ENCODE assay signal across 8 mouse cellular contexts in the genomic region with DNA sequence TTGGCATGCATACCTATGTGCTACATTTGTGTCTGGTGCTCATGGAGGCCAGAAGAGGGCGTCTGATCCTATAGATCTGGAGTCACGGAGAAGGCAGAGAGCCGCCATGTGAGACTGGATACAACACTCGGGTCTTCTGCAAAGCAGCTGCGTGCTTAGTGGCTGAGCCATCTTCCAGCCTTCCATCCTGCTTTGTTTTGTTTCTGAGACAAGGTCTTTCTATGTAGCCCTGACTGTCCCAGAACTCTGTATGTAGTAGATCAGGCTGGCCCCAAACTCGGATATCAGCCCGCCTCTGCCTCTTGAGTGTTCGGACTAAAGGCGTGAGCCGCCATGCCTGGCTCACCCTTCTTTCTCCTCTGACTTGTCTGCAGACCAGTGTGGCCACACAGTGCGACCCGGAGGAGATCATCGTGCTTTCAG. TPM values are rescaled to one million over a fixed set of nuclear protein-coding genes. Genes with fewer than 3 reads are reported as not detected.
DNase-seq lines count a peak whose midpoint lies in the region; ATAC-seq and TF ChIP-seq lines count a peak whose summit lies in the region.

No protein-coding gene starts in this region.

- no peak overlapping the region for H3ac ChIP-seq in myocyte (ENCODE audit: control insufficient read depth, insufficient read length)

- TF ChIP-seq POLR2A in myocyte (IDR thresholded peaks at IDR 0.05; ENCODE audit: insufficient read length, low read depth) = no peak

- peaks cover 53% of the 10 kb centered on the region for H3K36me3 ChIP-seq in liver, embryonic 11.5 days (ENCODE audit: control insufficient read depth, insufficient read depth, low read length)
- H3K36me3 ChIP-seq in embryonic facial prominence, embryonic 10.5 days (replicated peaks) = peaks cover 69% of the 10 kb centered on the region
- peaks cover 21% of the 10 kb centered on the region for H3K36me3 ChIP-seq in hindbrain, embryonic 16.5 days (ENCODE audit: control insufficient read depth, insufficient read depth, low read length)
- H3K36me3 ChIP-seq in myocyte (ENCODE audit: control insufficient read depth, insufficient read depth) = peaks cover 11% of the 10 kb centered on the region

- H3K27me3 ChIP-seq in liver, embryonic 11.5 days (replicated peaks; ENCODE audit: control insufficient read depth, insufficient read depth, low read length) = no peaks in the 10 kb centered on the region
- peaks cover 10% of the 10 kb centered on the region; the same call in 1 of the 2 replicates for H3K27me3 ChIP-seq in embryonic facial prominence, embryonic 10.5 days (replicated peaks; ENCODE audit: low read depth, poor library complexity, severe bottlenecking)
- H3K27me3 ChIP-seq in hindbrain, embryonic 16.5 days (replicated peaks; ENCODE audit: control insufficient read depth, insufficient read depth, low read length) = 0 out of 2 replicates have a peak, but pooled peaks cover 3% of the 10 kb centered on the region
- H3K27me3 ChIP-seq in myocyte (ENCODE audit: control insufficient read depth, insufficient read depth, insufficient read length) = no peaks in the 10 kb centered on the region

- 66% methylated on average over 13 of the region's 13 CpGs for WGBS in liver, embryonic 11.5 days
- 71% methylated on average over 13 of the region's 13 CpGs for WGBS in embryonic facial prominence, embryonic 10.5 days
- WGBS in hindbrain, embryonic 16.5 days = 66% methylated on average over 13 of the region's 13 CpGs

- H3K4me2 ChIP-seq in liver, embryonic 11.5 days = peak overlapping the region; percentile 76
- H3K4me2 ChIP-seq in hindbrain, embryonic 16.5 days (ENCODE audit: low read length) = peak overlapping the region; percentile 57
- peak overlapping the region; percentile 61 for H3K4me2 ChIP-seq in myocyte (ENCODE audit: low read depth)

- peaks cover 34% of the 10 kb centered on the region for H3K4me1 ChIP-seq in liver, embryonic 11.5 days (replicated peaks; ENCODE audit: control insufficient read depth, insufficient read depth, low read length)
- H3K4me1 ChIP-seq in embryonic facial prominence, embryonic 10.5 days = peaks cover 76% of the 10 kb centered on the region
- H3K4me1 ChIP-seq in hindbrain, embryonic 16.5 days (ENCODE audit: control insufficient read depth, insufficient read depth, low read depth, low read length) = peaks cover 31% of the 10 kb centered on the region

- H3K9me3 ChIP-seq in liver, embryonic 11.5 days (ENCODE audit: control insufficient read depth, low read length) = 0 out of 2 replicates have a peak, but pooled peaks cover 2% of the 10 kb centered on the region
- no peaks in the 10 kb centered on the region for H3K9me3 ChIP-seq in embryonic facial prominence, embryonic 10.5 days
- no peaks in the 10 kb centered on the region for H3K9me3 ChIP-seq in hindbrain, embryonic 16.5 days (ENCODE audit: control insufficient read depth, low read length)

- H3K4me3 ChIP-seq in liver, embryonic 11.5 days (ENCODE audit: low read depth, low read length) = peak overlapping the region; percentile 66
- H3K4me3 ChIP-seq in embryonic facial prominence, embryonic 10.5 days = peak overlapping the region; percentile 73
- no peak overlapping the region; the same call in 1 of the 2 replicates for H3K4me3 ChIP-seq in hindbrain, embryonic 16.5 days (ENCODE audit: low read length)
- H3K4me3 ChIP-seq in myocyte = peak overlapping the region; percentile 41

- peak overlapping the region; percentile 30; the same call in 1 of the 2 replicates for H3K27ac ChIP-seq in liver, embryonic 11.5 days (ENCODE audit: low read depth, low read length)
- H3K27ac ChIP-seq in embryonic facial prominence, embryonic 10.5 days (replicated peaks) = no peak overlapping the region
- no peak overlapping the region for H3K27ac ChIP-seq in hindbrain, embryonic 16.5 days (ENCODE audit: low read depth, low read length)

- no peak for ATAC-seq in liver, embryonic 11.5 days (replicated peaks; ENCODE audit: low FRiP score)
- no peak for ATAC-seq in hindbrain, embryonic 16.5 days

- H3K79me2 ChIP-seq in myocyte (ENCODE audit: control insufficient read depth, insufficient read depth) = peaks cover 14% of the 10 kb centered on the region

- no peak for DNase-seq in liver, embryonic 11.5 days (ENCODE audit: low spot score)
- DNase-seq in liver = no peak
- DNase-seq in embryonic facial prominence, embryonic 10.5 days (ENCODE audit: low spot score) = no peak
- DNase-seq in urinary bladder, adult 2 months (ENCODE audit: low spot score) = no peak
- DNase-seq in urinary bladder, postnatal 4 days (ENCODE audit: low spot score in 2 of 2) = no peak
- no peak for DNase-seq in right cerebral cortex, adult 2 months (ENCODE audit: low spot score in 2 of 2)

- peak overlapping the region; percentile 31 for H3K9ac ChIP-seq in liver, embryonic 11.5 days (ENCODE audit: low read depth, low read length)
- no peak overlapping the region for H3K9ac ChIP-seq in hindbrain, embryonic 16.5 days (ENCODE audit: low read depth, low read length)

TF ChIP-seq in myocyte, 11 proteins besides CTCF, POLR2A, EP300 and RAD21:
- TF ChIP-seq TCF3 (IDR thresholded peaks at IDR 0.05; ENCODE audit: insufficient read length, low read depth) = no peak
- TF ChIP-seq POLR2AphosphoS2 (IDR thresholded peaks at IDR 0.05; ENCODE audit: insufficient read length, low read depth) = no peak
- no peak for TF ChIP-seq MYOD1 (IDR thresholded peaks at IDR 0.05; ENCODE audit: control insufficient read depth in 1 of 3, insufficient read length in 2 of 3, low read depth in 2 of 3)
- no peak for TF ChIP-seq TCF12 (IDR thresholded peaks at IDR 0.05; ENCODE audit: insufficient read depth, poor library complexity, severe bottlenecking)
- no peak for TF ChIP-seq USF1 (IDR thresholded peaks at IDR 0.05; ENCODE audit: low read depth)
- no peak for TF ChIP-seq E2F4 (IDR thresholded peaks at IDR 0.05; ENCODE audit: insufficient read depth)
- no peak for TF ChIP-seq REST (IDR thresholded peaks at IDR 0.05; ENCODE audit: insufficient read depth, insufficient read length)
- TF ChIP-seq MYOG (IDR thresholded peaks at IDR 0.05; ENCODE audit: control insufficient read depth in 1 of 3, insufficient read depth in 1 of 3, insufficient read length in 2 of 3, low read depth in 2 of 3) = no peak
- no peak for TF ChIP-seq SRF (IDR thresholded peaks at IDR 0.05; ENCODE audit: control insufficient read depth, insufficient read length, low read depth)
- no peak for TF ChIP-seq CEBPB (IDR thresholded peaks at IDR 0.05; ENCODE audit: insufficient read depth, poor library complexity, severe bottlenecking)
- TF ChIP-seq MAX (IDR thresholded peaks at IDR 0.05; ENCODE audit: low read depth) = no peak

RNA-seq across cellular contexts. Expression of gene Tapbp, which starts 0.7 kb away (rescaled TPM):
- 28.1 and 29.1 TPM in 2 replicates for polyA plus RNA-seq in liver, embryonic 11.5 days (2014; fragmentation: Nextera tagmentation; extraction: Ambion mirVana)
- polyA plus RNA-seq in embryonic facial prominence, embryonic 10.5 days (2016; fragmentation: Nextera tagmentation; extraction: Ambion mirVana) = 9.9 and 11.8 TPM in 2 replicates
- polyA plus RNA-seq in hindbrain, embryonic 16.5 days (2015; fragmentation: Nextera tagmentation; extraction: Ambion mirVana) = 29.2 and 32.6 TPM in 2 replicates
- polyA plus RNA-seq in myocyte (2012; fragmentation: generic; extraction: Trizol) = 50.6 TPM
- 84.7 and 122 TPM in 2 replicates for polyA plus RNA-seq in urinary bladder, adult 2 months (2012; rRNA removed)

RNA-seq across cellular contexts. Expression of gene Zbtb22, which starts 0.7 kb away (rescaled TPM):
- polyA plus RNA-seq in liver, embryonic 11.5 days (2014; fragmentation: Nextera tagmentation; extraction: Ambion mirVana) = 12.4 and 13.0 TPM in 2 replicates
- polyA plus RNA-seq in embryonic facial prominence, embryonic 10.5 days (2016; fragmentation: Nextera tagmentation; extraction: Ambion mirVana) = 19.6 and 21.1 TPM in 2 replicates
- 16.2 and 17.2 TPM in 2 replicates for polyA plus RNA-seq in hindbrain, embryonic 16.5 days (2015; fragmentation: Nextera tagmentation; extraction: Ambion mirVana)
- polyA plus RNA-seq in myocyte (2012; fragmentation: generic; extraction: Trizol) = 31.6 TPM
- 20.1 and 23.1 TPM in 2 replicates for polyA plus RNA-seq in urinary bladder, adult 2 months (2012; rRNA removed)

RNA-seq across cellular contexts. Expression of gene Daxx, which starts 5.8 kb away (rescaled TPM):
- 46.9 and 52.9 TPM in 2 replicates for polyA plus RNA-seq in liver, embryonic 11.5 days (2014; fragmentation: Nextera tagmentation; extraction: Ambion mirVana)
- polyA plus RNA-seq in embryonic facial prominence, embryonic 10.5 days (2016; fragmentation: Nextera tagmentation; extraction: Ambion mirVana) = 80.0 and 84.9 TPM in 2 replicates
- polyA plus RNA-seq in hindbrain, embryonic 16.5 days (2015; fragmentation: Nextera tagmentation; extraction: Ambion mirVana) = 52.0 and 53.7 TPM in 2 replicates
- 16.9 TPM for polyA plus RNA-seq in myocyte (2012; fragmentation: generic; extraction: Trizol)
- 28.1 and 31.0 TPM in 2 replicates for polyA plus RNA-seq in urinary bladder, adult 2 months (2012; rRNA removed)

RNA-seq across cellular contexts. Expression of gene Platr17, which starts 10.0 kb away (rescaled TPM):
- polyA plus RNA-seq in liver, embryonic 11.5 days (2014; fragmentation: Nextera tagmentation; extraction: Ambion mirVana) = 1.8 and 2.2 TPM in 2 replicates
- polyA plus RNA-seq in embryonic facial prominence, embryonic 10.5 days (2016; fragmentation: Nextera tagmentation; extraction: Ambion mirVana) = 0.27 and 0.45 TPM in 2 replicates
- 0.20 and 0.46 TPM in 2 replicates for polyA plus RNA-seq in hindbrain, embryonic 16.5 days (2015; fragmentation: Nextera tagmentation; extraction: Ambion mirVana)
- polyA plus RNA-seq in myocyte (2012; fragmentation: generic; extraction: Trizol) = 0.17 TPM
- polyA plus RNA-seq in urinary bladder, adult 2 months (2012; rRNA removed) = 0.14 and 0.15 TPM in 2 replicates

RNA-seq across cellular contexts. Expression of gene Rgl2, which starts 14.4 kb away (rescaled TPM):
- polyA plus RNA-seq in liver, embryonic 11.5 days (2014; fragmentation: Nextera tagmentation; extraction: Ambion mirVana) = 22.1 and 25.6 TPM in 2 replicates
- 40.2 and 41.0 TPM in 2 replicates for polyA plus RNA-seq in embryonic facial prominence, embryonic 10.5 days (2016; fragmentation: Nextera tagmentation; extraction: Ambion mirVana)
- polyA plus RNA-seq in hindbrain, embryonic 16.5 days (2015; fragmentation: Nextera tagmentation; extraction: Ambion mirVana) = 52.7 and 58.8 TPM in 2 replicates
- polyA plus RNA-seq in myocyte (2012; fragmentation: generic; extraction: Trizol) = 20.1 TPM
- polyA plus RNA-seq in urinary bladder, adult 2 months (2012; rRNA removed) = 132 and 164 TPM in 2 replicates
